Mouse (Mus musculus) regulatory T cell (primary cell): ENCODE data around the gene Sgms1.
"Not testable (repeated sequence)": the region's sequence is repeated elsewhere in the genome, so short reads cannot be mapped to it uniquely, and the experiment has no call there.

ENCODE experiments used
- in situ Hi-C: fragments of 300-600 bp; cut with MboI, MseI; formaldehyde crosslinking; loops from one replicate; pipeline ENCODE4 v1.15.1; 2025; ENCODE audit warnings: high pct_unique_total_duplicates

Gene Sgms1

GRCm38 (mm10) chr19:32152529-32152928, 237.0 kb downstream of the Sgms1 start:
- in situ Hi-C loops, result no loop called here

- in situ Hi-C loops, result loop anchor here (10.0 kb wide), 1 partner anchor 716 kb away; no protein-coding TSS in a partner anchor
These were observed 240.8 kb downstream of the Sgms1 start for GRCm38 (mm10) chr19:32148710-32149109.

GRCm38 (mm10) chr19:32142383-32142782, 247.1 kb downstream of the Sgms1 start:
- in situ Hi-C loops, result loop anchor here (10.0 kb wide), 1 partner anchor 722 kb away; no protein-coding TSS in a partner anchor

GRCm38 (mm10) chr19:32138361-32139088, 251.0 kb downstream of the Sgms1 start:
- in situ Hi-C loops, result no loop called here

GRCm38 (mm10) chr19:32137904-32138303, 251.6 kb downstream of the Sgms1 start:
- in situ Hi-C loops, result no loop called here

GRCm38 (mm10) chr19:32136888-32137625, 252.5 kb downstream of the Sgms1 start:
- in situ Hi-C loops, result no loop called here

GRCm38 (mm10) chr19:32131707-32132488, 257.6 kb downstream of the Sgms1 start:
- in situ Hi-C loops, result not testable (repeated sequence)

- in situ Hi-C loops, result loop anchor here (10.0 kb wide), 1 partner anchor 566 kb away; no protein-coding TSS in a partner anchor
These were observed 260.2 kb downstream of the Sgms1 start for GRCm38 (mm10) chr19:32129281-32129680.

- in situ Hi-C loops, result loop anchor here (10.0 kb wide), 1 partner anchor 567 kb away; no protein-coding TSS in a partner anchor
These were observed 262.2 kb downstream of the Sgms1 start for GRCm38 (mm10) chr19:32127180-32127850.

GRCm38 (mm10) chr19:32124155-32124554, 265.4 kb downstream of the Sgms1 start:
- in situ Hi-C loops, result loop anchor here (10.0 kb wide), 1 partner anchor 571 kb away; no protein-coding TSS in a partner anchor

- in situ Hi-C loops, result loop anchor here (10.0 kb wide), 1 partner anchor 572 kb away; no protein-coding TSS in a partner anchor
These were observed 266.3 kb downstream of the Sgms1 start for GRCm38 (mm10) chr19:32123196-32123595.

GRCm38 (mm10) chr19:32120798-32121197, 268.7 kb downstream of the Sgms1 start:
- in situ Hi-C loops, result loop anchor here (10.0 kb wide), 1 partner anchor 574 kb away; no protein-coding TSS in a partner anchor

GRCm38 (mm10) chr19:32119666-32120065, 269.8 kb downstream of the Sgms1 start:
- in situ Hi-C loops, result loop anchor here (10.0 kb wide), 1 partner anchor 575 kb away; no protein-coding TSS in a partner anchor

GRCm38 (mm10) chr19:32118496-32118895, 271.0 kb downstream of the Sgms1 start:
- in situ Hi-C loops, result no loop called here

- in situ Hi-C loops, result no loop called here
These were observed 272.0 kb downstream of the Sgms1 start for GRCm38 (mm10) chr19:32117484-32118018.

GRCm38 (mm10) chr19:32111866-32112790, 277.4 kb downstream of the Sgms1 start:
- in situ Hi-C loops, result no loop called here

- in situ Hi-C loops, result no loop called here
These were observed 281.7 kb downstream of the Sgms1 start, which contains the start of gene Asah2 for GRCm38 (mm10) chr19:32107771-32108306. Gene Asah2, minus strand, starts transcription at chr19:32108211.

- in situ Hi-C loops, result no loop called here
These were observed 282.8 kb downstream of the Sgms1 start for GRCm38 (mm10) chr19:32106750-32107149.

GRCm38 (mm10) chr19:32104217-32104616, 285.3 kb downstream of the Sgms1 start:
- in situ Hi-C loops, result no loop called here
